Mouse (Mus musculus) CH12.LX (cell line): ENCODE data around the gene Olfr1357. TPM values are rescaled to one million over a fixed set of nuclear protein-coding genes. Genes with fewer than 3 reads are reported as not detected.
"Not testable (repeated sequence)": the region's sequence is repeated elsewhere in the genome, so short reads cannot be mapped to it uniquely, and the experiment has no call there.

Source experiments
- DNase-seq: peaks from one replicate; pipeline ENCODE4 v3.0.0-alpha.2; 2013; ENCODE audit errors: extremely low read depth
- H3K27ac ChIP-seq: 2 replicates; pipeline ENCODE4 v1.5.1; 2012; ENCODE audit warnings: low read depth, mild to moderate bottlenecking, control low read depth, moderate library complexity; ENCODE audit not compliant: insufficient read depth
- H3K27me3 ChIP-seq: replicated peaks from 2 replicates; pipeline ENCODE3; 2012; ENCODE audit warnings: inconsistent platforms
- H3K36me3 ChIP-seq, 2 experiments: replicated peaks in 1 of 2; 2 replicates each; pipeline versions ENCODE3 to v1.6.1; 2012; ENCODE audit warnings: inconsistent platforms in 1 of 2, low read length in 1 of 2, mild to moderate bottlenecking in 1 of 2, mixed read lengths in 1 of 2, moderate library complexity in 1 of 2; ENCODE audit not compliant: control insufficient read depth in 1 of 2, insufficient read depth in 1 of 2
- H3K4me1 ChIP-seq, 2 experiments: 2 replicates each; pipeline ENCODE4 v1.6.1; 2012; ENCODE audit warnings: inconsistent platforms in 1 of 2, moderate library complexity in 1 of 2; ENCODE audit not compliant: insufficient read depth in 2 of 2, control insufficient read depth in 1 of 2
- H3K4me2 ChIP-seq: 2 replicates; pipeline ENCODE4 v1.6.1; 2012; ENCODE audit warnings: low read depth, mild to moderate bottlenecking, control low read depth; ENCODE audit not compliant: poor library complexity, insufficient read depth, severe bottlenecking
- H3K4me3 ChIP-seq, 3 experiments: fragments of 150-350 bp in 1 of 3; sonication (generic) in 1 of 3; replicated peaks in 1 of 3; 2 replicates each; pipeline versions ENCODE3 to v1.5.1; 2011 to 2012; ENCODE audit warnings: low read depth in 2 of 3, low read length in 2 of 3, mild to moderate bottlenecking in 2 of 3, moderate library complexity in 2 of 3, control low read depth in 1 of 3, improper control_type of control experiment in 1 of 3, inconsistent platforms in 1 of 3, mixed read lengths in 1 of 3; ENCODE audit not compliant: poor library complexity in 1 of 3
- H3K79me2 ChIP-seq: replicated peaks from 2 replicates; pipeline ENCODE4 v1.6.1; 2012; ENCODE audit warnings: mild to moderate bottlenecking, moderate library complexity; ENCODE audit not compliant: control insufficient read depth, poor library complexity, insufficient read depth, severe bottlenecking; ENCODE audit errors: extremely low read depth
- H3K9ac ChIP-seq: 2 replicates; pipeline ENCODE4 v1.6.1; 2012; ENCODE audit warnings: low read depth, mild to moderate bottlenecking, control low read depth, moderate library complexity; ENCODE audit not compliant: insufficient read depth
- H3K9me3 ChIP-seq: replicated peaks from 2 replicates; pipeline ENCODE3; 2012; ENCODE audit warnings: low read length, inconsistent platforms, mixed read lengths
- BHLHE40 ChIP-seq: IDR thresholded peaks from 2 replicates; pipeline ENCODE4 v1.6.1; 2011; ENCODE audit warnings: mild to moderate bottlenecking, low read depth, low read length, improper control_type of control experiment
- CHD1 ChIP-seq: IDR thresholded peaks from 2 replicates; pipeline ENCODE4 v1.6.1; 2012; ENCODE audit warnings: low read depth, low read length, improper control_type of control experiment, inconsistent platforms
- E2F4 ChIP-seq: IDR thresholded peaks from 2 replicates; pipeline ENCODE4 v1.6.1; 2011; ENCODE audit warnings: low read depth, low read length, improper control_type of control experiment; ENCODE audit not compliant: insufficient replicate concordance
- JUN ChIP-seq: IDR thresholded peaks from 2 replicates; pipeline ENCODE4 v1.6.1; 2011; ENCODE audit warnings: low read depth, mild to moderate bottlenecking, low read length, improper control_type of control experiment, moderate library complexity; ENCODE audit not compliant: insufficient read depth
- JUND ChIP-seq: conservative IDR thresholded peaks from 2 replicates; pipeline ENCODE4 v1.6.1; 2011; ENCODE audit warnings: low read depth, low read length, improper control_type of control experiment
- KAT2A ChIP-seq: IDR thresholded peaks from 2 replicates; pipeline ENCODE4 v1.6.1; 2012; ENCODE audit warnings: low read length, improper control_type of control experiment, inconsistent platforms; ENCODE audit not compliant: insufficient replicate concordance
- MAX ChIP-seq: IDR thresholded peaks from 2 replicates; pipeline ENCODE4 v1.6.1; 2011; ENCODE audit warnings: low read length, improper control_type of control experiment
- MAZ ChIP-seq: IDR thresholded peaks from 2 replicates; pipeline ENCODE4 v1.6.1; 2012; ENCODE audit warnings: low read depth, mild to moderate bottlenecking, inconsistent platforms, low read length, improper control_type of control experiment, moderate library complexity
- MYC ChIP-seq: IDR thresholded peaks from 2 replicates; pipeline ENCODE4 v1.6.1; 2011; ENCODE audit warnings: low read depth, mild to moderate bottlenecking, improper control_type of control experiment, low read length
- NRF1 ChIP-seq: IDR thresholded peaks from 2 replicates; pipeline ENCODE4 v1.6.1; 2014; ENCODE audit warnings: low read depth, mild to moderate bottlenecking, inconsistent platforms, low read length, improper control_type of control experiment, moderate library complexity
- POLR2A ChIP-seq: IDR thresholded peaks from 2 replicates; pipeline ENCODE4 v1.6.1; 2011; ENCODE audit warnings: low read depth, mild to moderate bottlenecking, improper control_type of control experiment, low read length
- POLR2AphosphoS2 ChIP-seq: IDR thresholded peaks from 2 replicates; pipeline ENCODE4 v1.6.1; 2011; ENCODE audit warnings: low read depth, low read length, improper control_type of control experiment
- TBP ChIP-seq: conservative IDR thresholded peaks from 2 replicates; pipeline ENCODE4 v1.6.1; 2011; ENCODE audit warnings: low read depth, low read length, improper control_type of control experiment
- TCF12 ChIP-seq: IDR thresholded peaks from 2 replicates; pipeline ENCODE4 v1.6.1; 2014; ENCODE audit warnings: low read depth, mild to moderate bottlenecking, inconsistent platforms, low read length, improper control_type of control experiment
- UBTF ChIP-seq: IDR thresholded peaks from 2 replicates; pipeline ENCODE4 v1.6.1; 2012; ENCODE audit warnings: low read depth, mild to moderate bottlenecking, inconsistent platforms, low read length, improper control_type of control experiment, moderate library complexity
- USF2 ChIP-seq: conservative IDR thresholded peaks from 2 replicates; pipeline ENCODE4 v1.6.1; 2011; ENCODE audit warnings: low read depth, low read length, improper control_type of control experiment
- ZKSCAN1 ChIP-seq: IDR thresholded peaks from 2 replicates; pipeline ENCODE4 v1.6.1; 2012; ENCODE audit warnings: low read depth, inconsistent platforms, low read length, improper control_type of control experiment, borderline replicate concordance
- ZMIZ1 ChIP-seq: IDR thresholded peaks from 2 replicates; pipeline ENCODE4 v1.6.1; 2012; ENCODE audit warnings: low read depth, mild to moderate bottlenecking, inconsistent platforms, low read length, improper control_type of control experiment
- ZNF384 ChIP-seq: IDR thresholded peaks from 2 replicates; pipeline ENCODE4 v1.6.1; 2012; ENCODE audit warnings: low read depth, low read length, improper control_type of control experiment, inconsistent platforms
- dilution Hi-C: fragments of 300-500 bp; cut with MboI; formaldehyde crosslinking; loops from 2 replicates; pipeline ENCODE4 v1.14.3; 2020; ENCODE audit warnings: low sequenced_read_pairs; ENCODE audit not compliant: extremely low pct_unique_long_range_greater_than_20kb, extremely low pct_ligation_motif_present
- in situ Hi-C: fragments of 300-500 bp; cut with MboI; formaldehyde crosslinking; loops from 3 replicates; pipeline ENCODE4 v1.14.3; 2019; ENCODE audit warnings: low sequenced_read_pairs, low pct_ligation_motif_present, low pct_unique_long_range_greater_than_20kb, mixed read lengths
- polyA plus RNA-seq: library from polyadenylated mRNA; unstranded; fragments of >175 nt; gene quantifications from 2 replicates; pipeline ENCODE4 v1.2.1, GENCODE M21; 2012; ENCODE audit warnings: low read depth; ENCODE audit not compliant: insufficient read length
- total RNA-seq, 2 experiments: library from RNA; depleted of rRNA; stranded (reverse); fragments of 300-350 nt in 1 of 2; fragments of >200 nt in 1 of 2; gene quantifications; 2 replicates each; pipeline ENCODE4 v1.2.3; 2012 to 2014

Gene Olfr1357
- total and polyA plus RNA-seq, 3 experiments, result not detected

DNA sequence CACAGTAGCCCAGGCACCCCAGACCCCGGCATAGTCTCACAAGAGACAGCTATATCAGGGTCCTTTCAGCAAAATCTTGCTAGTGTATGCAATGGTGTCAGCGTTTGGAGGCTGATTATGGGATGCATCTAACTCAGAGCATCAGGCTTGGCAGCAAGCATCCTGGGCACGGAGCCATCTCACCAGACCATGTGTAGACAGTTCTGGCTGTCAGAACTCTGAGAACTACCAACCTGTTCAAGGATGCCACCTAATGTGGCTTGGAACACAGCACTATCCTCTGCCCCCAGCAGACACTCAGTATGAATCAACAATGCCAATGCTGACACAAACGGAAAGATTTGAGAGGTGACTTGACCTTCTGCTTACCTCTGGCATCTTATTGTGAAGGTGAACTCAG, 12.3 kb upstream of the Olfr1357 start:
- no peak for DNase-seq
- no peak overlapping the region for H3K4me2 ChIP-seq
- no peaks in the 10 kb centered on the region for H3K9me3 ChIP-seq
- no peak overlapping the region for H3K27ac ChIP-seq
- in situ Hi-C loops (no loop called here), dilution Hi-C loops (no loop called here)
- H3K36me3 ChIP-seq, result no peaks in the 10 kb centered on the region
- no peak overlapping the region for H3K4me3 ChIP-seq
- H3K79me2 ChIP-seq, result no peaks in the 10 kb centered on the region
- TF ChIP-seq TBP (no peak), JUN (no peak), E2F4 (no peak), MAX (no peak), UBTF (no peak), BHLHE40 (no peak), USF2 (no peak), POLR2AphosphoS2 (no peak), JUND (no peak), TCF12 (no peak), MAZ (no peak), KAT2A (no peak)
- no peaks in the 10 kb centered on the region for H3K4me1 ChIP-seq
- no peak overlapping the region for H3K9ac ChIP-seq
- peaks cover 42% of the 10 kb centered on the region for H3K27me3 ChIP-seq

DNA sequence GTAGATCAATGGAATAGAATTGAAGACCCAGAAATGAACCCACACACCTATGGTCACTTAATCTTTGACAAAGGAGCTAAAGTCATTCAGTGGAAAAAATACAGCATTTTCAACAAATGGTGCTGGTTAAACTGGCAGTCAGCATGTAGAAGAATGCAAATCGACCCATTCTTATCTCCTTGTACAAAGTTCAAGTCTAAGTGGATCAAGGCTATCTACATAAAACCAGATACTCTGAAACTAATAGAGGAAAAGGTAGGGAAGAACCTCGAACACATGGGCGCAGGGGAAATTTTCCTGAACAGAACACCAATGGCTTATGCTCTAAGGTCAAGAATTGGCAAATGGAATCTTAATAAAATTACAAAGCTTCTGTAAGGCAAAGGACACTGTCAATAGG, 5.3 kb upstream of the Olfr1357 start:
- DNase-seq, H3K79me2 ChIP-seq, dilution Hi-C loops, H3K9me3 ChIP-seq, in situ Hi-C loops, H3K4me3 ChIP-seq, H3K27ac ChIP-seq, H3K4me2 ChIP-seq, H3K4me1 ChIP-seq, H3K9ac ChIP-seq, H3K36me3 ChIP-seq: not testable (repeated sequence)
- peaks cover 21% of the 10 kb centered on the region for H3K27me3 ChIP-seq

DNA sequence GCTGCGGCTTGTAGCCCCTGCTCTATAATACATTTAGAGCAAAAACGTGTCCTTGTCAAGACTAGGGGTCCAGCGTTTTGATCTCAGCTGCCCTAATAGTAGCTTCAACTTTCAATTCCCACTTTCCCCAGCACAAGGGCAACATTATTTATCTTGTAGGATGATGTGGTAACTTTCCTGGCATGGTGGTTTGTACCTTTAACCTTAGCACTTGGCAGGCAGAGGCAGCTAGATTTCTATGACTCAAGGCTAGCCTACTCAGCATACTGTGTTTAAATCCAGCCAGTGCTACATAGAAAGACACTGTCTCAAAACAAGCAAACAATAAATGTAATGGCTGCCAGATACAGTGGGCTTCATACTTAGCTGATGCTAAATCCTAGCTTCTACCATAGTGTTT, 10.3 kb downstream of the Olfr1357 start:
- in situ Hi-C loops (no loop called here), dilution Hi-C loops (no loop called here)
- H3K27ac ChIP-seq, result no peak overlapping the region
- H3K4me2 ChIP-seq, result no peak overlapping the region
- no peaks in the 10 kb centered on the region for H3K4me1 ChIP-seq
- H3K4me3 ChIP-seq, result no peak overlapping the region
- H3K9ac ChIP-seq, result no peak overlapping the region
- H3K9me3 ChIP-seq, result no peaks in the 10 kb centered on the region
- no peak for TF ChIP-seq ZMIZ1
- no peak for TF ChIP-seq TCF12
- no peak for TF ChIP-seq ZKSCAN1
- no peak for TF ChIP-seq MYC
- no peak for TF ChIP-seq ZNF384
- no peak for TF ChIP-seq POLR2A
- no peak for TF ChIP-seq CHD1
- no peak for TF ChIP-seq NRF1
- no peaks in the 10 kb centered on the region for H3K36me3 ChIP-seq
- H3K79me2 ChIP-seq, result no peaks in the 10 kb centered on the region
- H3K27me3 ChIP-seq, result peaks cover 37% of the 10 kb centered on the region
- no peak for DNase-seq
